Mouse (Mus musculus) midbrain, embryonic 15.5 days (tissue): Measurements from ENCODE around the gene Btg1. TPM values are rescaled to one million over a fixed set of nuclear protein-coding genes. Genes with fewer than 3 reads are reported as not detected.

ENCODE experiments used
- ATAC-seq: fragments of 200-750 bp; cut with Nextera tagmentation; replicated peaks from 2 replicates; pipeline ENCODE4 v1.8.0; 2017; ENCODE audit warnings: moderate TSS enrichment
- H3K27ac ChIP-seq: fragments of 300-500 bp; sonication (generic); 2 replicates; pipeline ENCODE4 v1.5.1; 2015; ENCODE audit warnings: mild to moderate bottlenecking, inconsistent platforms
- H3K27me3 ChIP-seq: fragments of 300-500 bp; sonication (generic); replicated peaks from 2 replicates; pipeline ENCODE4 v1.6.1; 2015; ENCODE audit warnings: inconsistent platforms
- H3K36me3 ChIP-seq: fragments of 300-500 bp; sonication (generic); replicated peaks from 2 replicates; pipeline ENCODE4 v1.6.1; 2015; ENCODE audit warnings: inconsistent platforms
- H3K4me1 ChIP-seq: fragments of 300-500 bp; sonication (generic); 2 replicates; pipeline ENCODE4 v1.6.1; 2015; ENCODE audit warnings: inconsistent platforms
- H3K4me2 ChIP-seq: fragments of 300-500 bp; sonication (generic); 2 replicates; pipeline ENCODE4 v1.6.1; 2015; ENCODE audit warnings: inconsistent platforms, mild to moderate bottlenecking, moderate library complexity
- H3K4me3 ChIP-seq: fragments of 300-500 bp; sonication (generic); 2 replicates; pipeline ENCODE4 v1.5.1; 2015; ENCODE audit warnings: mild to moderate bottlenecking, inconsistent platforms
- H3K9ac ChIP-seq: fragments of 300-500 bp; sonication (generic); 2 replicates; pipeline ENCODE4 v1.6.1; 2015; ENCODE audit warnings: mild to moderate bottlenecking, inconsistent platforms
- H3K9me3 ChIP-seq: fragments of 300-500 bp; sonication (generic); 2 replicates; pipeline ENCODE4 v1.6.1; 2016; ENCODE audit warnings: inconsistent platforms
- WGBS: fragments of 180-500 bp; shearing (Covaris S2); methylation state at CpG from one replicate; pipeline ENCODE4 v1.1.7; 2015; ENCODE audit warnings: mixed read lengths; 5-methylcytosine and 5-hydroxymethylcytosine counted together
- polyA plus RNA-seq: library from polyadenylated mRNA; unstranded; fragments of >200 nt; fragmentation: Nextera tagmentation; extraction: Ambion mirVana; gene quantifications from 2 replicates; pipeline ENCODE4 v1.2.1, GENCODE M21; 2015

The Btg1 gene
- polyA plus RNA-seq, 1 experiment from 2014 or later = 44.4 TPM

GRCm38 (mm10) chr10:96658906-96659305 is 42.1 kb downstream of the Btg1 start:
- no peak overlapping the region for H3K4me3 ChIP-seq

GRCm38 (mm10) chr10:96660280-96660985 is 43.6 kb downstream of the Btg1 start:
- Histone ChIP-seq H3K4me2 (no peak overlapping the region), H3K4me1 (peaks cover 5% of the 10 kb centered on the region; the same call in 1 of the 2 replicates), H3K27ac (no peak overlapping the region), H3K9me3 (no peaks in the 10 kb centered on the region), H3K27me3 (no peaks in the 10 kb centered on the region), H3K36me3 (no peaks in the 10 kb centered on the region), H3K9ac (no peak overlapping the region), H3K4me3 (no peak overlapping the region)
- 88% methylated on average over 10 of the region's 10 CpGs for WGBS
- ATAC-seq = no peak

More at GRCm38 (mm10) chr10:96658906-96659305, 42.1 kb downstream of the Btg1 start:
- H3K27ac ChIP-seq = no peak overlapping the region
- 8% methylated on average over 5 of the region's 5 CpGs for WGBS
- H3K9ac ChIP-seq = no peak overlapping the region
- no peak overlapping the region for H3K4me2 ChIP-seq
- peaks cover 5% of the 10 kb centered on the region; the same call in 1 of the 2 replicates for H3K4me1 ChIP-seq
- H3K9me3 ChIP-seq = no peaks in the 10 kb centered on the region
- no peaks in the 10 kb centered on the region for H3K27me3 ChIP-seq
- 0 out of 2 replicates have a peak, but pooled peaks have one; percentile 30 for ATAC-seq
- H3K36me3 ChIP-seq = no peaks in the 10 kb centered on the region

- Histone ChIP-seq H3K27ac (no peak overlapping the region), H3K9ac (no peak overlapping the region), H3K9me3 (no peaks in the 10 kb centered on the region), H3K36me3 (no peaks in the 10 kb centered on the region), H3K27me3 (no peaks in the 10 kb centered on the region), H3K4me1 (peaks cover 5% of the 10 kb centered on the region; the same call in 1 of the 2 replicates), H3K4me3 (no peak overlapping the region), H3K4me2 (no peak overlapping the region)
- 91% methylated on average over 4 of the region's 4 CpGs for WGBS
- ATAC-seq = no peak
These were observed 46.2 kb downstream of the Btg1 start for GRCm38 (mm10) chr10:96662976-96663375.

GRCm38 (mm10) chr10:96663739-96664430 is 47.1 kb downstream of the Btg1 start:
- H3K9me3 ChIP-seq = no peaks in the 10 kb centered on the region
- H3K36me3 ChIP-seq = no peaks in the 10 kb centered on the region
- no peak for ATAC-seq
- H3K9ac ChIP-seq = no peak overlapping the region
- H3K27me3 ChIP-seq = no peaks in the 10 kb centered on the region
- H3K27ac ChIP-seq = no peak overlapping the region
- H3K4me1 ChIP-seq = peaks cover 2% of the 10 kb centered on the region; the same call in 1 of the 2 replicates
- no peak overlapping the region for H3K4me3 ChIP-seq
- WGBS = 93% methylated on average over 9 of the region's 9 CpGs
- no peak overlapping the region for H3K4me2 ChIP-seq
